Mouse (Mus musculus): ENCODE data around the gene Lyst.
"Not testable (repeated sequence)": the region's sequence is repeated elsewhere in the genome, so short reads cannot be mapped to it uniquely, and the experiment has no call there.

The Lyst gene

DNA sequence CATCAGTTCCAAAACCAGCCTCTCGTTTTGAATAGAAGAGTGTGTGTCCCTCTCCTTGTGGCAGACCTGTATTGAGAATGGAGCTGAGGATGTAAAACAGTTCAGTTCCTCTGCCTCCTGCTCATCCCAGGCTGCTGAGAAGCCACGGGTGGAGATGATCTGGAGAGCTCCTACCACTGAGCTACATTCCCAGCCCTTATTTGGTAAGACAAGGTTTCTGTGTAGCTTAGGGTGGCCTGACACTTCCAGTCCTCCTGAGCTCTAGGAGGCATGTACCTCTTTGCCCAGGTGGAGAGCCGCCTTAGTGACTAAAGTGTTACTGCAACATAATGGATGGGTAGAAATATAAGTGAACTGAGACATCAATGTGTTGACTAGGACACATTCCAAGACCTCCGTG is 190.8 kb downstream of the Lyst start:
- no peak for DNase-seq (ENCODE audit: low read depth, low spot score)

DNA sequence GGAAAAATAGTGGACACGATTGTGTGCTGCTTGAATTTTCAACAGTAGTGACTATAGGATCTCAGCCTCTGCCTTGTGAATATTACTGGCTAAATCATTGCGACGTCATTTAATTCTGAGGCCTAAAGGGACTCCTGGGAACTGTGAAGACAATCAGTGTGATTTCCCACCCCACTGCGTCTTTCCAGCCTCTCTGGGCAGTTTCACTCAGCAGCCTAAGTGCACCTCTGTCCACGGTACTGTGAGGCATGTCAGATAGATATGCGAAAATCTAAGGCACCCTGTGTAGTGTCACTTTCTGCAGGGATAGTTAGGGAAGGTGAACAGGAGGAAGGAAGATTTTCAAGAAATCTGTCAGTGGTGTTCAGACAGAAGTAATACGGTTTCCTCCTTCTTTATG is 193.1 kb downstream of the Lyst start:
- no peak for DNase-seq (ENCODE audit: low read depth, low spot score)

DNA sequence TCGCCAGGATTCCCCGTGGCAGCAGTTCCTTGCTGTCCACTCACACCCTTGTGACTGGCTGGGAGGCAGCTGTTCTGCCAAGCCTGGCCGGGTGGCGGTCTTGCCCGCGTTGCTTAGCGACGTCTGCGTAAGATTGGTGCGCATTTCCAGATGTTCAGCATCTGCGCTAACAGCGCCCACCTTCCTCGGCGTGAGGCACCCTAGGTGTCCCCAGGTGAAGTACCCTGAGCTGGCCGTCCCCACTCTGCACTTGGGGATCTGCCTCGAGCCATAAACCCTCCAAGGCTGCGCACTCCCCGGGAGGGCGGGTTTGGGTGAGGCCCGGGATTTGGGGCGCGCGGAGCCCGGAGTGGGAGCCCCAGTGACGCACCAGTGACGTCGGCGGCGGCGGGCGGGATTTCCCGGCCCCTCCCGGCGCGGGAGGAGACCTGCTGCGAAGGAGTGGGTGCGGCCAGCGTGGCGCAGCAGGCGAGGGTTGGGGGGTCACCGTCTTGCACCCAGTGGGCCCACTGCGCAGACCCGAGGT is 193.8 kb downstream of the Lyst start, which contains the start of gene Gng4:
TSS of gene Gng4 (plus strand) at position 166 of the 526 bp plus-strand sequence.
- peak; percentile 52 for DNase-seq (ENCODE audit: low read depth, low spot score)

DNA sequence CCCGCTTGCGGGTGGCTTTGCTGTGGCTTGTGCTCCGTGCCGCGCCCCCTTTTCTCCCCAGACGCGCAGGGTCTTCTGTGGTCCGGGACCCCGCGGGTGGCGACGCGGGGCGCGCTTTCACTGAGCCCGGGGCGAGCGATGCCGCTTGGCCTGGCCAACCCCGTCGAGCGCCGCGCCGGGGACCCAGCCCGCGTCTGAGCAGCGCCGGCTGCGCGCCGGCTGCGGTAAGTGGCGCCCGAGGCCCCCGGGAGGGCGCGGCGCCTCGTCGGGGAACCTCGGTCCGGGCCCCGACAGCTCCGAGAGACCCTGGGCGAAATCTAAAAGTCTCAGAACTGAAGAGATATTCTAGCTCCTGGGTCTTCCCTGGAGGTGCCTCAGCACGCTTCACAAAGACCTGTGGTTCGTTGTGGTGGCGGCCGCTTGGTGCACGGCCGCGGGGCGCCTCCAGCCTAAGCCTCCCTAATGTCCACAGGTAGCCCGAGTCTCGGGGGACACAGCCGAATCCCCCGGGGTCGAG is 194.3 kb downstream of the Lyst start:
- DNase-seq (ENCODE audit: low read depth, low spot score): peak; percentile 29

DNA sequence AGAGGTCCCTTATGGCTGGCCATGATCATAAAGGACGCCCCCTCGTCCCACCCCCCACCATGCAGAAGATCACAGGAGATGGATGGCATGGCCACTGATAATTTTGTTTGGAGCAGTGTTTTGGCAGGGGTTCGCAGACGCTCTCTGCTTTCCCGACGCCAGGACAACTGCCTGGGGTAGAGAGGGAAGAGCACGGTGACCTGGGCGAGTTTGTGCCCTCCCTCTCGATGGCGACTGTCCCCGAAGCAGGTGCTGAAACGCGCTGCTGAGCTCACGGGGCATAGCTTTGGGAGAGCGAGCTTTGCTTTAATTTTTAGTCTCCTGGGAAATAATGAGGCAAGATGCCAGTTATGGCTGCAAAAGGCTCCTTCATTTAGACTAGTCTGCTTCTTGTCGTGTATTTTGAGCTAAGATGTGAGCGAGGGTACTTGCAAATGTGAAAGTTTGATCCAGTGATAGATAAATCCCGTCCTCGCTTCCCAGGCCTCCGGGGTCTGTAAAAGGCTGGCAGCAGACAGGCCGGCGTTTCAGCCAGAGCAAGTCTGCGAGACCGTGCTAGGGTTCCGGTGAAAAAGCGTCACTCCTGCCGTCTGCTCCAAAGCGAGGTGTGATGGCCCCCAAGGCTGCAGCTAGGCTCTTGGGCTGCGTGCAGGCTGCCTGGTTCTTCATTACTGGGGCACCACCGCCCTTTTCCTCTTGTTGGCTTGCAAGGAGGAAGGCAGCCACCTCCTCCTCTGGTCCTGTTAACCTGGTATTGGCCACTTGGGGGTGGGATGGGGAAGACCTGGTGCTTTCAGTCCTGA is 195.0 kb downstream of the Lyst start:
- peak; percentile 75 for DNase-seq (ENCODE audit: low read depth, low spot score)

DNA sequence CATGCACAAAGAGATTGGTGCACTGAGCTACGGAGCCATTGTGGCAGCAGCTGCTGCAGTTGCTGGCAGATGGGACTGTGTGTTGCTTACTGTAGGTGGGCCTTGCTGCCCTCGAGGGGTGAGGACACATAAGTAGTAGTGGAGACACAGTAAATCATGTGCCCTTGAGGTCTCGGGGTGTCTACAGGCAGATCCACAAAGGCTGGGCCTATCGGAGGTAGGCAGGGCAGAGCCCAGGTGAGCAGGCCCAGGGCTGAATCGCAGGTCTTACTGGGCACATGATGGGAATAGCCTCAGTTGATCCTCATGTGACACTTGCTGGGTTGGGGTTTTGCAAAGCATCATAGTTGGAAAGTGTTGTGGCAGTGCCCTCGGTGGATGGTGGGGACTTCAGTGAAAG is 196.8 kb downstream of the Lyst start:
- no peak for DNase-seq (ENCODE audit: low read depth, low spot score)

DNA sequence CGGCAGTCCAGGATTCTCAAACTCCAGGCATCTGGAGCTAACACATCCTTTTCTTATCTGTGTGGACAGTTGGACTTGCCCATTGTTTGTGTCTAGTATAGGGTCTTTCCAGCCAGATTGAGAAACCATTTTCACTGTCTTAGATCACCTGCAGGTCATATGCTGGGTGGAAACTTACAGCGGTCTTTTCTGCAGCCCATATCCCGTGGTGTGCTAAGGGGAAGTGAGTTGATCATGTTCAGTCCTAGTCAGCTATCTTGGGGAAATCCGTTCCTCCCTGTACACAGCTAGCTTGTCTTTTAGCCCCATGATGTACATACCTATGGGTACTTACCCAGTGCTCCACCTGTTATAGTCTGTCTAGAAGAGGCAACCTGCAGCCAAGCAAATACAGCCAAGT is 197.9 kb downstream of the Lyst start:
- no peak for DNase-seq (ENCODE audit: low read depth, low spot score)

DNA sequence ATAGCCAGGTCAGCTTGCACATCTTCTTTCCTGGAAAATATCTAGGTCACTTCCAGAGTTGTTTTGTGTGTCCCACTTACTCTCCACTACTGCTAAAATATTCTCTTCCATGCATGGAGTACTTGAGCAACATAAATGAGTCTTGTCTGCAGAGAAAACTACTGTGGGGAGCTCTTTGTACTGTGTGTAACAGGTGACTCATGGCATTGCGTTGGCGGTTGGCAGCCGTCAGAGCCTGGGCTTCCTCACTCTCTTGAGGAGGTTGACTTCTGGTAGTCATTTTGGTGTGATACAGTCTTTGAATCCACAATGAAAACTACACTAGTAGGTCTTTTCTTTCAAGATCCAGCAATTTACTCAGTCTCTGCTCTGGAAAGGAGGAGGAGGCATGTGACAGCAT is 201.8 kb downstream of the Lyst start:
- no peak for DNase-seq (ENCODE audit: low read depth, low spot score)

DNA sequence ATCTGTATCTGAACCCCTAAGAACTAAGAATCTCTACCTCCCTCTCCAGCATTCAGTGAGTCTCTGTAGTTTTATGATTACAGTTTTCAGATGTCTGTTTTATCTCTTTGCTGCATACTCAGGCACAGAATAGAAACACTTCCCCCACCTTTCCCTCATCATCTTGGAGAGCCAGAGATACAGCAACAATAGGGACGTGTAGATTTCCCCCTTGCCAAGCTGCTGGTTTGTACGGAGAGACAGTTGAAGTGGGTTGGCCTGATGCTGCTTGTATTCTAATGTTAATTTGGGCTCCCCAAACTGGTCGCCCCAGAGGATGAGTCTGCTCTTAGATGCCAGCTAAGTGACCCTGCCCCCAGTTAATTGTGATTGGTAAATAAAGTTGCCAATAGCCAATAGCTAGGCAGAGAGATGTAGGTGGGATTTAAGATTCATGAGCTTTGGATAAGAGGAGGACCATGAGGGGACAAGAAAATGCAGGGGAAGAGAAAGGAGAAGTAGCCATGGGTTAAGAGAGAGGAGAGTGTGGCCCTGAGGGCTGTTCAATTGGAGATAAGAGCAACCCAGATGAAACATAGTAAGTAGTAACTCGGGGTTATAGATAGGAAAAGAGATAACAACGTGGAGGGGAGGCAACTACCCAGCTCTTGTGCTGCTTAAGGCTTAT is 205.1 kb downstream of the Lyst start:
- DNase-seq (ENCODE audit: low read depth, low spot score): peak; percentile 34

DNA sequence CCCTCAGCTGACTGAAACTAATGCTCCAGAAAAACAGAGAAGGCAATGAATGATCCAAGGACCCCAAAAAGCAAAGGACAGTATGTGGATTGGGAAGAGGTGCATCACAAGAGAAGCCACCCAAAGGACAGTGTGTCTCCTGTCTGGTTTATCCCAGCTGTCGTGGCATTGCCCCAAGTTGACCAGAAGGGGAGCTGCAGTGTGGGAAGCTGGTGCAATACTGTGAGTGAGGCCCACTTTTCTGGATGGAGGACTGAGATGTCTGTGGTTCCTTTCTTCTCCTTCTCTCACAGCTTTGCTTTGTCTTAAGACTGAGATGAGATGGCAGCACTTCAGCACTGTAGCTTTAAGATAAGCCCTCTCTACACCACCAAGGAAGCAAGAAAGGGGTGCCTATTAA is 205.9 kb downstream of the Lyst start:
- DNase-seq (ENCODE audit: low read depth, low spot score): peak; percentile 40

DNA sequence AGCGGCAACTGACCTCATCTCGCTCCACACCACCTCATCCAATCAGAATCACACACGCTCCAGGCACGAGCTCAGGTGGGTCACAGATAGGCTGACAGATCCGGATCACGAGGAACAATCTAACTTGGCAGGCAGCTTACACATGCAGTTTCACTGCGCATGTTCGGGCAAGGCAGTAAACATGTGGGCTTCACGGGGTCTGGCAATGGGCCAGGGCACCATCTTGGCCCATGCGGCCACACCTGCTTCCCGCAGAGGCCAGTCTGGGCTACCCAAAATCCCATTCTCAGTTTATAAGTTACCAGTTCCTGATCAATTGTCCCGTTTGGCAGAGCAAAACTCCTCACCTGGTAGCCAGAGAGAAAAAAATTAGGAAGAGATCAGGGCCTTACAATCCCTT is 207.6 kb downstream of the Lyst start:
- DNase-seq (ENCODE audit: low read depth, low spot score): not testable (repeated sequence)

DNA sequence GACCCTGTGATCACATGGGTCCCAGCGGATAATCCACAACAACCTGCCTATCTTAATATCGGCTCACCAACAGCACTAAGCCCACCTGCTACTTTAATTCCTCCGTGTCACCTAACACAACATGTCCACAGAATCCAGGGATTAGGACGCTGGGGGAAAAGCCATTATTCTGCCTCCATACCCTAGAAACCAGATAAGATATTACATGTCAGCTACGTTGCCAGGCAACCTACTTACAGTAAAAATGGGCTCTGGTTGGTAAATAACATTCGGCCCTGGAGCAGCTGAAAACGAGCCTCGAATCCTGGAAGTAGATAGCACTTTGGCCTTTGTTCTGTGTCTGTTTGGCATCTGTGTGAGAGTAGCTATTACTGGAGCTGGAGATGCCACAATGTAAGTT is 208.6 kb downstream of the Lyst start:
- DNase-seq (ENCODE audit: low read depth, low spot score): no peak

DNA sequence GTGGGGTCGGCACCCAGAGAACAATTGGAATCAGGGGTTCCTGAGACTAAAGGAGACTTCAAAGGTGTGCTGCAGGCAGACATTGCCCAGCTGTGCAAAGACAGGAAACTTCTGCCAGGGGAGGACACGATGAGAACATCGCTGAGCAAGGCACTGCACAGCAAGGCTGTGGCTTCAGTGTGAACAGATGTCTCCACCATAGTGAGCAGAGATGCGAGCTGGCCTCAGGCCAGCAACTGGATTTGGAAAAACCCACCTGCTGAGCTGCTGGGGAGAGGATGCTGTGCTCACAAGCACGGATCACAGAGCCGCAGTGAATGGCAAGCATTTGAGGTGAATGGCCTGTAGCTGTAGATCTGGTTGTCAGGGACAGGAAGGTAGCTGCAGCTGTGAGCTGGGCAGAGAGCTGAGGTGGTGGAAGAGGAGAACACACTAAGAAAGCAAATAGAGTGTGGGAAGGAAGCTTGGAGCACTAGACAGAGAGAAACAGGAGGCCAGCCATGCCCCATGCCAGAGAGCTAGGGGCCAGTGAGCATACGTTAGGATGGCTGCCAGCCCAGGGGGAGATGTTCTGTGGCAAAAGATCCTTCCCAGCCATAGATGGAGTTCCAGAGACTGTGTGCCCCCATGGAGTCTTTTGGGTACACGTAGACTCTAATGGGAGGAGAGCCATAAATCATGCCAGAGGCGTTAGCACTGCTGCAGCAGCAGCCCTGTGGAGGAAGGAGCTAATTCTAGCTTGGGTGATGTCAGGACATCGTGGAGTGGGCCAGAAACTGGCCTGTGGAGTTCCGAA is 218.3 kb downstream of the Lyst start:
- DNase-seq (ENCODE audit: low read depth, low spot score): peak; percentile 47

DNA sequence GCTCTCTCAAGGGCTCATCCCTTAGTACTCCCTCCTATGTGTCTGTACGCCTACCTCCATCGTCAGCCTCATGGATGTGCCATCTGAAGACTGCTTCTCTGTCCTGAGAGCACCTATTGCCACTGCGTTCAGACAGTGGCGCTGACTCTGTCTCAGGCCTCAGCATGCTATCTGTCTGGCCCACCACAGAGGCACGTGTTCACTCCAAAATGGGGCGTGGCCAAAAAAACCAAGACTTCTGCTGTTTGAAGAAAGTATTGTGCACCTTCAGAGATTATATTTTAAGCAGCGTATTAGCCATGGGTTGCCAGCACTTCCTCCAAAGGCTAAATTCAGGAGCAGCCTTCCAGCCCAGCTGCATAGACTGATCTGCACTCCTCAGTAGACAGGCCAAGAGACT is 220.7 kb downstream of the Lyst start:
- DNase-seq (ENCODE audit: low read depth, low spot score): no peak

DNA sequence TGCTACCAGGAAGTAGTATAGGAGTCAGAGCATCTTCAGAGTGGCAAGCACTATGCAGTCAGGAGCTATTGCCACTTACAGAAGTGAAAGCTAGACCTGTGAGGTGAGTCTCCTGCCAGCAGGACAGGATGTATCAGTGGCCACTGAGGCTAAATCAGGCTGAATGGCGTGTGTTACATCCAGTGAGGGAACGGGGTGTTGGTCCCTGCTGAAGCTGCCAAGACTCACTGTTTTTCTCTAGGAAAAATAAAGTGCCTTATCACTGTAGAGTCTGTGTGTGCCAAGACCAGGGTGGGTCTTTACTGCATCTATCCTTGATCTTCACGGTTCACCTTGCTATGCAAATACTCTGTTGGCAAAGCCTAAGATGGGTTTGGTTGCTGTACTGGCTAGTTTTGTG is 228.5 kb downstream of the Lyst start:
- no peak for DNase-seq (ENCODE audit: low read depth, low spot score)

DNA sequence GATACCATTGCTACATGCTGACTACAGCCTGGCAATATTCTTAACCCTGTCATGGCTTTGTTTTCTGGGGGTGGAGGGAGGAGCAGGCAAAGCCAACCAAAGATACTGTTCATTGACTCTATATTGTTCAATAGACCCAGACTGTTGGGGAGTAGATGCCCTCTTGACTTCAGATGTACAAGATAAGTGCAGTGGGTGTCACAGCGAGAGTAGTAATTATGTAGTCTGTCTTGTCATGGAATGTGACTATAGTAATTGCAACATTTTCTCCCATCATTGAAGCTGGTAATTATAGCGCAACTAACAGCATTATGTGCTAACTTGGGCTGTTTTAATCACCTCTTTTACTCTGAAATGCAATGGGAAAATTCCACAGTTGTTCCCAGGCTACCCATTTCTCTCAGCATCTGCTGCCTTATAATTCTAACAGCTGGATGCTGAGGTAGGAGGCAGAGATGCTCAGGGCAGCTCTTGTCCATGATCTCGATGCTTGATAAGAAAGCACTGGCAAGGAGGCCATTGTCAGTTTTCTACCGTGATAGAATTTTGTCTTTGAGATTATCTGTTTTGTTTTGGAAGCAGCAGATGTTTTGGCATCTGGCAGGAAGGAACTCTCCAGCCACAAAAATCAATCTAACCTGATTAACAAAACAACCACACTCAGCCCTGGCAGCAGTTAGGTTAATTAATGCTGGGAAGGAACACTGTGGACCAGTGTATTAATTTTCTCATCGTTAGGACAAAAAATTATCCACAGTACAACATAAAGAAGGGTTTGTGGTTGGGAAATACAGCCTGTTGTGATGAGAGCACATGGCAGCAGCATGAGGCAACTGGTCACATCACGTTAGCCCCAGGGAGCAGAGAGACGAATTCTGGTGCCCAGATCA is 230.3 kb downstream of the Lyst start:
- no peak for DNase-seq (ENCODE audit: low read depth, low spot score)

DNA sequence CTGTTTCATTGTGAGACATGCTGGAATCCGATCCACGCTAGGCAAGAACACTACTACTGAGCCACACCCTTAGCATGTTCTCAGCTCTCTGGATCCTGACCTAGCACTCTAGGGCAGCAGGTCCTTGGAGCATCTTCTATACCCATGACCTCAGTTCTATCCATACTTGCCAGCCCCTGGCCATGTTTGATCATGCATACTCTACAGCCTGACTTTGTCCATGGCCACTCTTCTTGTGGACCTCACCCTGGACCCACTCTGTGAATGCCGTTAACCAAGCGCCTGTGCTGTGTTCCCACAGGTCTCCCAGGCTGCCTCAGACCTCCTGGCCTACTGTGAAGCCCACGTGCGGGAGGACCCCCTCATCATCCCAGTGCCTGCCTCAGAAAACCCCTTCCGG is 234.7 kb downstream of the Lyst start:
- no peak for DNase-seq (ENCODE audit: low read depth, low spot score)

DNA sequence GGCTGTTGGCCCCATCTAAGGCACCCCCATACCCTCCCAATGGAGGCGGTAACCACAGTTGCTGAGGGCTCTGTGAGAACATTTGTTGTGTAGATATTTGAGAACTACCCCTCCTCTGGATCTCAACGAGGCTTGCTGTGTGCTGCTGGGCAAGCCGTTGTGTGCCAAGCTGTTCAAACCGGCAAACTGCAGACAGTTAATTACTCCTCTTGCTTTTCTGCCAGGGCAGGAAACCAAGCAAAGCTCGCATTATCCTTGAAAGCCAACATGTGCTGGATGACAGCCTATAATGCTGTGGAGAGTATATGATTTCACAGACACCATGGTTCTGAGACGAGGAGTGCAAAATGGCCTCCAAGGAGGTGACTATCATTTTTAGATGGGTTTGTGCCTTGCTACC is 236.3 kb downstream of the Lyst start:
- DNase-seq (ENCODE audit: low read depth, low spot score): no peak

DNA sequence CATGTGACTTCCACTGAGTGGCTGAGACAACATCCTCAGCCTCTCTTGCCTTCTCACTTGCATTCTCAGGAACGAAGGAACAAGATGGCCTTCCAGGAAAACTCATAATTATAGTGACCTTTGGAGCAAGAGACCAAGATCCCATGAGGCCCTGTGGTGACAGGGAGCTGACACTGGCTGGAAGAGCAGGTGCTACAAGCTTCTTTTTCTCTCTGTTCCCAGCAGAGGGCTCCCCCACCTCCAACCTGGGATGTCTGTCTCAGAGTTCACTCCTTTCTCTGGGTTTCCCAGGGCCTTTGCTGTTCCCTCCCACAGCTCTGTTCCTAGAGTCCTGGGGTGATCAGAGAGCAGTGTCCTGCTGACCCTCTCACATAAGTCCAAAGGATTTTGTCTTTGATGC is 237.9 kb downstream of the Lyst start:
- DNase-seq (ENCODE audit: low read depth, low spot score): no peak

Measured in ZHBTc4 (cell line).